Mouse (Mus musculus): ENCODE measurements around the gene Tyk2.

Tyk2 gene

DNA sequence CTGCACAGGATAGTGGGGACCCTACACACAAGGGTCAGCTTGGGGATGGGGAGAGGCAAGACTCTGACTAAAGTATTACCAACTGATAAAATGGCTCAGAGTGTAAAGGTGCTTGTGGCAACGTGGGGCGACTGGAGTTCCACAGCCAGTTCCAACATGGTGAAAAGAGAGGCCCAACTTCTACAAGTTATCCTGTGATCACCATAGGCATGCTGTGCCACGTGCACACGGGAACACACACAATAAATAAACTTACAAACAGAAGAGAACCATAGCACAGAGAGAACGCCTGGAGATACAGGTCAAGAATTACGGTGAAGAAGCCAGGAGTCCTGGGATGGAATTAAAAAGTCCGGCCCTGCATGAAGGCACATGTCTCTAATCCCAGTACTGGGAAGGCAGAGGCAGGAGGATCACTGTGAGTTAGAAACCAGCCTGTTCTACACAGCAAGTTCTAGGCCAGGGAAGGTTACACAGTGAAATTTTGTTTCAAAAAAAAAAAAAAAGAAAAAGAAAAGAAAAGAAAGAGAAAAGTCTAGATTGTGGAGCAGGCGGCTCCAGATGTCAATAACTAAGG, 18.1 kb upstream of the Tyk2 start:
- DNase-seq, result no peak

DNA sequence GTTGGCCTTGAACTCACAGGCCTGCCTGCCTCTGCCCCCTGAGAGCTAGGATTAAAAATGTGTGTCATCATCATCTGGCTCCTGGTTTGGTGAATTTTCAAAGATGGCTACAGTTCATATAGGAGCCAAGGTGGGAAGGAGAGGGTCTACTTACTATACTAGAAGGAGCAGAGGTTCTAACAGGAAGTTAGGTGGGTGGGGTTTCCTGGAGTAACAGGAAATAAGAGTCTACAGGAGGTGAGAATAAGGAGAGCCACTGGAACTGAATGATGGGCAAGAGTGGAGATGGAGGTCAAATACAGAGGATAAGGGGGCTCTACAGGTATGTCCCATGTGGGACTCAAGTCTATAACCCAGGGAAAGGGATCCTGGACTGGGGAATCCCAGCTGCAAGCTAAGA, 17.4 kb upstream of the Tyk2 start:
- no peak for DNase-seq

DNA sequence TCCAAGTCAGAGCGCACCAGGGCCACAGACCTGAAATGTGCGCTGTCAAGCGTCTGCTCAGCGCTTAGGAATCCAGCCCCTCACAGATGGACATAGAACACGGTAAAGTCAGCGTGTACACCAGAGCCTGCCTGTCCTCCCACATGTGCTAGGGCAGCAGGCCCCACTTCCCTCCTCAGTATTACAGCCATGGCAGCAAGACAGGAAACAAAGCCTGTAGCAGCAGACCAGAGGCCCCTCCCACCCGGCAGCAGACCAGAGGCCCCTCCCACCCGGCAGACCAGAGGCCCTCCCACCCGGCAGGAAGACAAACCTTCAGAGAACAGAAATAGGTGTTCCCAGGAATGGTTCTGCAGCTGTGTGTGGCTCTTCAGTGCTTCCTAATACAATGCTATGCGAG, 15.7 kb upstream of the Tyk2 start:
- no peak for DNase-seq

DNA sequence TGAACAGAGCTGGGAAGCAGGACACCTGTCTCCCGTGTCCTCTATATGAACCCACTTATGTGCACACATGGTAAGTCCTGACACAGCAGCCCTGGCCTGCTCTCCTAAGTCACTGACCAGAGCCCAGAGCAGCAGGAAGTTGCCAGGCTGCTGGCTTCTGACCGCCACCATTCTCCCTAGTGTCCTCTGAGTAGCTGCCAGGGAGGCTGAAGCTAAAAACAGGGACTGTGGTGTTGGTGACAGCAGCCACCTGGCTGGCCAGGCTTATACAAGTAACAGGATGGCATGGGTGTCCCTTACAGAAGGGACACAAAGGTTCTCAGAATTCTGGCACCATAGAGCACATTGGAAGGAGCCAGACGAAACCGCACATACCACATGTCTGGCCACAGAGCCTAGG, 14.4 kb upstream of the Tyk2 start:
- no peak for DNase-seq

DNA sequence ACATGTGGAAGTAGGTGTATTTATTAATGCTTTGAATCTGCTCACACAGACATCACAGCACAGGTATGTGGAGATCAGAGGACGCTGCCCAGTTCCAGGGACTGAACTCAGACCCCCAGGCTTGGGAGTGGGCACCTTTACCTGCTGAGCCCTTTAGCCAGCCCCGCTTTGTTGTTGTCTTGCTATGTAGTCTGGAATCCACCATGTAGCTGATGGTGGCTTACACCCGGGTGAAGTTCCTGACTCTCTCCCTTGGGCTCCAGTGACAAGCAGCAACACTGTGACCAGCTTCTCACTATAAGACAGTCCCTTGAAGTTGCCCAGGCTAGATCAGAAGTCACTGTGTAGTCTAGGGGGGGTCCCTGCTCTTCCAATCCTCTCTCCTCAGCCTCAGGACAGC, 13.3 kb upstream of the Tyk2 start:
- DNase-seq, result no peak

DNA sequence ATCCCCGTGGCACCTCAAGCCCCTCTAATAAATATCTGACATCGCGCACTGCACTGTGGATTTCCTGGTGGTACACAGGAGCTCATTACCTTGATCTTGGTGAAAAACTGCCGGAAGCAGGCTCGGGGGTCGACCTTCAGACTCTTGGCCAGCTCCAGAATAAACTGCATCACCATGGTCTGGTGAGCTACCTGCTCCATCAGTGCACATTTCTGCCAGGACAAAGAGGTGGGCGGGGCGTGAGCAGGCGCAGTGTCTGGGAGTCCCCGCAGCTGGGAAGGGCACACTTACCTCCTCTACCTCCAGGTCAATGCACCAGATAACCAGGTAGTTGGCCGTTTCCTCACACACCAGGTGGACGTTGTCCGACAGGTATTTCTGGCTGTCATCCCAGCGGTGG, 10.9 kb upstream of the Tyk2 start:
- no peak for DNase-seq

DNA sequence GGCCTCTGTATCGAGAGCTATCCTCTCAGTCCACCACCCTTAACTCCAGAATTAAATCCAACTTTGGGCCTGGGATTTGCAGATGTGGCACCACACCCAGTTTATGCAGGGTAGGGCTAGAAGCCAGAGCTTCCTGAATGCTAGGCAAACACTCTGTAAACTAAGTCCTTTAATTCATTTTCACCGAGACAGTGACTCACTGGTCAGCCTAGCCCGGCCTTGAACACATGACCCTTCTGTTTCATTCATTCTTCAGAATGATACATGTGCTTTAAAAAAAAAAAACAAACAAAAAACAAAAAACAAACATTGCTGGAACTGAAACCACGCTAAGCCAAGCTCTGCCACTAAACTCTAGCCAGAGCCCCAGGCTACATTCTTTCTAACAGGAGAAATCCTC, 7.3 kb upstream of the Tyk2 start:
- no peak for DNase-seq

DNA sequence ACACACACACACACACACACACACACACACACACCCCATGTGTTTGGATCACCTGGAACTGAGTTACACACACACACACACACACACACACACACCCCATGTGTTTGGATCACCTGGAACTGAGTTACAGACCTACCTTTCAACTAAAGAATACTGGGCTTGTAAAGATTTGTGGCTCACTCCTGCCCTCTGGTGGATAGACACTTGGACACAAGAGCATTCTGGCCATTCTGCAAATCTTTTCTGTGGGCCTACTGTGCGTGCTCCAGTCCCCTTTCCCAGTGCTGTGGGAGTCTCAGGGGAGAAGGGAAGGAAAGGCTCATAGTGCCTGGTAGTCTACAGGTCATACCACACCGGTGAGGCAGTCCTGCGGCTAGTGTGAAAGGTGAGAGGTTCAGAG, 6.2 kb upstream of the Tyk2 start:
- peak; percentile 54 for DNase-seq

DNA sequence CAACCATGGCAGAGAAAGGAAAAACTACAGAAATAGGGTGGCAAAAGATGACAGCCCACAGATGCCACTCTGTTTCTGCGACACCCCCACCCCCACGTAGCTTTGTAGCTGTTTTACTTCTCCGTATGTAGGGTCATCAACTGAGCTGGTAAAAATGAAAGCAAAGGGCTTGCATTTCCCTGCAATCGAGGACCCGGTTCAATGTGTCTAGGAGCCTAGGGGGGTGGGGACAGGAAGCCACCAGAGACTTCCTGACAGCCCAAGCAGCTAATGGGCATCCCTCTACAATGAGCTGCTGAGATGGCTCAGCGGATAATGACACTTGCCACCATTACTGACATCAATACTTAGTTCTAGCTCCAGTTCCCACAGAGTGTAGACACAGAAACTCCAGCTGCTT, 5.4 kb upstream of the Tyk2 start:
- DNase-seq, result no peak

DNA sequence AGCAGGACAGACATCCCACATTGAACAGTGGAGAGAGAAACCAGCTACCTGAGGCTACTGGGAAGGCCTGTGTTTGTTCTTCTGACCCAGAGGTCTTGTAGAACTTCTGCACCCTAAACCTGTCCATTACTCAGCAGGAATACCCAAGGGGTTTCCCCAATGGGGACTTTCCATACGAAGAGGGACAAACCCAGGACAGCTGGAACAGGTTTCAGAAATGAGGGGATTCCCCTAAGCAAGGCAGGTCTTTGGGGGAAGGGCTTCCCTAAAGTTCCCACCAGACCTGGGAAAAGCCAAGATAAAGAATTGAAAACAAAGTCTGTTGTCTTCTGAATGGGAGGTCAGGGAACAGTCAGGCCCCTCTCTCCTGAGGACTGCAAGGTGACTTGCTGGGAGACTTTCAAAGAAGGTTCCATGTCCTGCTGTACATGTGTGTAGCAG, 4.9 kb upstream of the Tyk2 start:
- no peak for DNase-seq

DNA sequence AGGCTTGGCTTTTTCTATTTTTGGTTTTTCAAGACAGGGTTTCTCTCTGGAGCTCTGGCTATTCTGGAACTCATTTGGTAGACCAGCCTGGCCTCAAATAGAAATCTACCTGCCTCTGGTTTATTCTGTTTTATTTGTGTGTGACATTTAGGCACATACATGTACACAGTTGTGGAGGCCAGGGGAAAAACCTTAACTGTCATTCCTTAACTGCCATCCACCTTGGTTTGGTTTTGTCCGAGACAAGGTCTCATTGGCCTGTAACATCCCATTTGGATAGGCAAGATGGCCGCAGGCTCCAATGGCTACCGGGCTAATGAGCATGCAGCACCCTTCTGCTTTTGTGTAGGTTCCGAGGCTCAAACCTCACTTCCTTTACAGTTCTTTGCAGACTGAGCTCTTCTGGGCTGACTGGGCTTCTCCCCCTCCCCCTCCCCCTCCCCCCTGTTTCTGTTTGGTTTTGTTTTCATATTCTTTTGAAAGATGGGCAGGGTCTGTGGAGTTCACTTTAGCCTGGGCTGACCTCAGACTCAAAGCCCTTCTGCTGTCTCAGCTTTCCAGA, 4.4 kb upstream of the Tyk2 start:
- no peak for DNase-seq

DNA sequence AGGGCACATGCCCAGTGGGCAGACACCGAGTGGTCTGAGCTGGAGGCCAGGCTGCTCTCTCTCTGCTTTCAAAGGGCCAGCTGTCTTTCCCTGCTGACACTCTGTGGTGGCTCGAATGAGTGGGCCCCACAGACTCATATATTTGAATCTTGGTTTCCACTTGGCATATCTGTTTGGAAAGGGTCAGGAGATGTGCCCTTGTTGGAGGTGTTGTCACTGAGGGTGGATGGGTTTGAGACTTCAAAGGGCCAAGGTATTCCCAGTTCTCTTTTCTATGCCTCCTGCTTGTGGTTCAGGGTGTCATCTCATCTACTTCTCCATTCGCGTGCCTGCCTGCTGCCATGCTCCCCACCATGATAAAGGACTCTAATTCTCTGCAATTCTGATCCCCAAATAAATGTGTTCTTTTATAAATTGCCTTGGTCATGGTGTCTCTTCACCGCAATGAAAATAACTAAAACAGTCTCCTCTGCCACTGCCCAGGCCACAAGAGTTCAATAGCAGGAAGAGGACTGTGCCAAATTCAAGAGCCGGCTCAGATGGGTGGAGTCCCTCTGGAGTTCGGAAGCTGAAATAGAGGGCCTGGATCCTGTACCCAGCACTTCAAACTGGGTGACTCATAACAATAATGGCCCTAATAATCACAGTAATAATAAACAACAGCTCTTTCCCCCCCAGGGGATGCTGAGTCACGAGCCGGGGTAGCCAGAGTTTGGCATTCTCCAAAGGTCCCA, 3.7 kb upstream of the Tyk2 start:
- no peak for DNase-seq

DNA sequence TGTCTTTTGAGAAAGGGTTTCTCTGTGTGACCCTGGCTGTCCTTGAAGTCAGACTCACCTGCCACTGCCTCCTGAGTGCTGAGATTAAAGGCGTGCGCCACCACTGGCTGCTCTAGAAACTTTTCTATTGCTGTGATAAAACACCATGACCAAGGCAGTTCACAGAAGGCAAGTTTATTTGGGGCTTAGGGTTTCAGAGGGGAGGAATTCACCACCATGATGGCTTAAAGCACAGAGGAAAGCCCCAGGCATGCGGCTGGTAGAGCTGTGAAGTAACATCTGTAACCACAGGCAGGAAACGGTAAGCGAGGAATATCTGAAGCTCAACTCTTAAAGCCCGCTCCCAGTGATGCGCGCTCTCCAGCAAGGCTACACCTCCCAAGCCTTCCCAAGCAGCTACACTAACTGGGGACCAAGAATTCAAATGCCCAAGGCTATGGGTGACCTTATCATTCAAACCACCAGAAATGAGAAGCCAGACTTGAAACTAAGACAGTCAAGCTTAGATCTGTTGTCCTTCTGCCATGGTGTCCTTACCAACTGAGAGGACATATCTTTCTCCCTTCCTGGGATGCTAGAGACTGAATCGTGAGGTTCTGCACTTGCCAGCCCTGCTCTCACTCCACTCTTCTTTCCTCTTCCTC, 2.1 kb upstream of the Tyk2 start:
- no peak for DNase-seq

DNA sequence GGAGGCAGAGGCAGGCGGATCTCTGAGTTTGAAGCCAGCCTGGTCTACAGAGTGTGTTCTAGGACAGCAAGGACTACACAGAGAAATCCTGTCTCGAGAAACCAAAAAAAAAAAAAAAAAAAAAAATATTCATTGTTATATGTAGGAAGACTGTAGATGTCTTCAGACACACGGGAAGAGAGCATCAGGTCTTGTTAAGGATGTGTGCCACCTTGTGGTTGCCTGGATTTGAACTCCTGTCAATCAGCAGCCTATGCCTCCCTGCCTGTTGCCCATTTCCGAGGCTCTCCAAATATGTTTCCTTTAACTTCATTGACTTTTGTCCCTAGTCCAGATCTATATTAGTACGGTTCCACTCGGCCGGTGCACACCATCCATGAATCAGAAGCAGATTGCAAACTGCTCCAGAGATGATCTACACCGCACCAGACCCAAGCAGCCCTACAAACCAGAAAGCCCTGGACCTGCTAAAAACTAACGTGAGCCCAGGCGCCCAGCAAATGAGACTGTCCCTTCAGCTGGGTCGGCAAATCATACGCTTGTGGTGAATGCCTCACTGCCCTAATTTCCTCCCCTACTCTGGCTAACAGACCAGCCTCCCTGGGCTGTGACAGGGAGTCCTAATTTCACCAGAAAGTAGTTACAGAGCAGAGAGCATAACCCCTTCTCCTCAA, 1.2 kb upstream of the Tyk2 start:
- no peak for DNase-seq

DNA sequence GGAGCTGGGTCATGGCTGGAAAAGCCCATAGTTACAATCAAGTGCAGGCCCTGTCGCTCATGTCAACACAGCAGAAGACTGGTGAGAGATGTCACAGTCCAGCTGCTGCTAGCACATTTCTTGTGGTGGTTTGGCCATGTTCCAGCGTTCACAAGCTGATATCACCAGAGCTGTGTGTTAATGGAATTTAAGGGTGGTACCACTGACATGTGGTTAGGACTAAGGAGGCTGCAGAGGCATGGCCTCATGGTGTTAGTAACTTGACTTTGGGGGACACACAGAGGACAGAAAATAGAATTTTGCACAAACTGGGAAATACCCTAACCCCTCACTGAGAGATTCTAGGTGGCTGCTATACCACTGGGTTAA, 4.8 kb downstream of the Tyk2 start:
- DNase-seq, result no peak

DNA sequence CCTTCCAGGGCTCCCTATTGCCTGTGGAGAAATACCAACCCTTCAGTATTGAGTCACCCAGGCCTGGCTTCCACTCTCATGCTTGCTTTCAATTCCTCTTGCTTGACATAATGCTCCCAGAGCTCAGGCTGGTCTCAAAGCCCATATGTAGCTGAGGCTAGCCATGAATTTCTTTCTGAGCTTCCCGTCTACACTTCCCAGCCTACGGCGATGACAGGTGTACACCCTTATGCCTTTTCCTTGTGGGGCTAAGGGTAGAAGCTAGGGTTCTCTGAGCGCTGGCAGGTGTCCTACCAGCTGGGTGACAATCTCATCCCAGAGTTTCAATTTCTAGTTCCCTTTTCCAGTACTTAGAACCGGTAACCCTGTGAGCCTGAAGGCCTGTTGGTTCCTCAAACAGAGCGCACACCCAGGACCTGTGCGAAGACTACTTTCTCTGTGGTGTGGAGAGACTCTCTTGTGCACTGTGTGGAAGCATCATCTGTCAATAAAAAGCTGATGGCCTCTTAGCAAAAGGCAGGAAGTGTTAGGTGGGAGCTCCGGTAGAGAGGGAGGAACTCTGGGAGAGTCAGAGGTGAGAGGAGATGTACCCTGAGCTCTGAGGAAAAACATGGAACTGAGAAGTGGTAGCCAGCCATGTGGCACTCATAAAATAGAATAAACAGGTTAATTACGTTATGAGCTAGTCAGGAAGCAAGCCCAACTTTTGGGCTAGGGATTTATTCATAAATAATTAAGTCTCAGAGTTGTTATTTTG, 5.4 kb downstream of the Tyk2 start:
- DNase-seq, result no peak

DNA sequence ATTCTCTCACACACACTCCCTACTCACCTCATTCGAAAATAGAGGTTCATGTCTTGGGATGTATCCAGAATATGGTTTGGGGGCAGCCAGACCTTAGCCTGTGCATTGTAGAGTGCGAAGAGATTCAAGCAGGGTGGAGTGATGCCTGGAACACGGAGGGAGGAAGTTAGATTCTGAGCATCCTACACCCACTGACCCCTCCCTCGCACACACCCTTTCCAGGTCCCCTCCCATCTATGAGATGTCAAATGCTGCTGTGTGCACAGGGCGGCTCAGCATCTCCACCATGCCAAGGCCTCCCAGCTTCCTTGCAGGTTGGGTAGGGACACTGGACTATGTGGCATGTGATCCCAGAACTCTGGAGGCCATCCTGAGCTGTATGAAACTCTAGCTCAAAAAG, 6.2 kb downstream of the Tyk2 start:
- DNase-seq, result no peak

DNA sequence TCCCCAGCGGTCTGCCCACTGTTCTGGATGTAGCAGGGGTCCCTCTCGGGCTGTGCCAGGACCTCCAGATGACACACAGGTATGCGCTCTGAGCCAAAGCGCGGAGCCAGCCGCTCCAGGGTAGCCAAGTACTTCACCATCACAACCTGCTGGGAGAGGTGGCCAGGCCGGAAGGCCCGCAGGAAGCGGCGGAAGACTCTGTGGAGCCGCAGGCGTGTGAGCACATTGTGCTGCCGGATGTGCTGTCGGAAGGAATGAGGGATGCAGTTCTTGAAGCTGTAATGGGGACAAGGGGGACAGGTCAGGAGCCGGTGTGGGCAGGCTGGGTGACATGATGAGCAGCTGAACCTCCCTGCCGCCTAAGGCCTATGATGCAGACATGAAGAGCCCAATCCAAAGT, 9.6 kb downstream of the Tyk2 start:
- no peak for DNase-seq

DNA sequence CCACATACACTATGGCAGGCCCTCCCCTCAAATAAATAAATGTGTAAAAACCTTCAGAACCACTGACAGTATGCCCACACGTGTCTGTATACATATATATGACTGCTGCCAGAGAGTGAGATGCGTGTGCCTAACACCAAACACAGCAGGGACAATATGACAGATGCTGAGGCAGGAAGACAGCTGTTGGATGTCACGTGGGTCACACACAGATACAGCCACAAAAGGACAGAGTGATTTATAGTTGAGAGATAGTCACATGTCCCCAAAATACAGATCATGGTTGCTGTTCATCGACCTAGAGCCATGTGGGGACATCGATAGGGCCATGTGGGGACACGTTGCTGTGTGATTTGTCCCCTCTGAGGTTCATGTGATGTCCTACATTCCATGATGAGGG, 14.0 kb downstream of the Tyk2 start:
- DNase-seq, result no peak

DNA sequence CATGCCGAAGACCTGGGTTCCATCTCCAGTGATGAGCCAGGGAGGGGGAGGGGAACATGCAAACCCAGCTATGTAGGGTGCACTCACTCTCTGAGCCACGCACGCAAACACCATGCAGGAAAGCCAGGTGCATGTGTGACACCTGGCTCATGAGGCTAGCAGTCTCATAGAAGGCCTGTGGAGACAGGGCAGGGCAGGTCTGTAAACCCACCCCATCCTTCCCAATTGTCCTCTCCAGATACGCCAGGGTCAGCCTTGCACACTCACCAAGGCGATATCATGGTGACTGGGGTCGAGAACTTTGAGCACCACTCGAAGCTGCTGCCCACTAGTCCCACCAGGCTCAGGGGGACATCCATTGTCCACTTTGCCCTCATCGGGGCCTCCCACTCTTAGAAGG, 15.9 kb downstream of the Tyk2 start:
- DNase-seq, result no peak

DNA sequence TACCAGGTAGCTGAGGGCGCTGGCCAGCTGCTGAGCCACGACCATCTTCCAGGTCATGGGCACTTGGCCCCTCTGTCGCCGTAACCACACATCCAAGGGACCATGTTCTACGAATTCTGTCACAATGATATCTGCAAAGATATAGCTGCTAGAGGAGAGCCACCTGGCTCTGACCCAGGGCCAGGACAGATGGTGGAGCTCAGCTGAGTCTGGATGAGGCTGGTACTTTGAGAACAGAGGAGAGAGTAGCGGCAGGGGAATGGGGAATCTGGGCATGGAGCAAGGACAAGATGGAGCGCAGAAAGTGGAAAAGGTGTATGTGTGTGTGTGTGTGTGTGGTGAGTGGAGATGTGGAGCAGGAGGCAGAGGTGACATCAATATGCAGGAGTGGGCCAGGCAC, 16.9 kb downstream of the Tyk2 start:
- no peak for DNase-seq

DNA sequence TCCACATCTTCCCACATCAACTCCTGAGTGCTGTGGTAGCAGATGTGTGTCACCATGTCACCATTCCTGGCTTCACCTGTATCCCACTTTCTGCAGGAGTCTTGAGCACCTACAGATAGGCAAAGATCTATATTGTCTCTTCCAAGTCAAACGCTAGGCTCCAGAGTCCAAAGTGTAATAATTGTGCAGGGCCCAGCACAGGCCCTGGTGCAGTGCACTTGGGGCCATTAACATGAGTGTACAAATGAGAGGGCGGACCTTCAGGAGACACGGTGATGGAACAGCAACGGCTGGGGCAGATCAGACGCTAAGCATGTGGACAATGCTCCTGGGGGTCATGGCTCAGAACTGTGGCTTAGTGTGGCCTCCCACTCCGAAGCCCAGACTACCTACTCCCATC, 17.3 kb downstream of the Tyk2 start:
- DNase-seq, result no peak

DNA sequence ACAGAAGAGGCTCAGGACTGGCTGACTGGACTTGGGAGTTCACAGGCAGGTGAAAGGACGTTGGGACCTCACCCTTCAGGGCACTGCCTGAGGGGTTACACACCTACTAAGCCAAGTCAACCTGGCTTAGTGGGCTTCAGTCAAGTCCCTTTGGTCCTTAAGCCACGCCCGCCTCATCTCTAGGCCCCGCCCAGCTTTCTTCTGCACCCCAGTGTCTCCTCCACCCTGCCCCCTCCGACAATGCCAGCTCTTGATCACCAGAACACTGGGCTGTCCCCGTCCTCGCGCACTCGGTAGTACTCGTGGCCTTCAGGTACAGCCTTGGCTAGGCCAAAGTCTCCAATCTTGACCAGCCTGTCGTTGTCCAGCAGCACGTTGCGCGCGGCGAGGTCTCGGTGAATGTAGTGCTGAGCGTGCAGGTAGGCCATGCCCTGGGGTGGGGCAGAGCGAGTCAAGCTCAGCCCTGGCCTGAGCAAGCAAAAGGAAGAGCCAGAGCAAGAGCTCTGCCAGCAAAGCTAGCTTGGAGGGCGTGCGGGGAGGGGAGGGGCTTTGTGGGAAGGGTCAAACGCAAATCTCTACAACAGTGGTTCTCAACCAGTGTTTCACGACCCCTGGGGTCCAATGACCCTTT, 23.3 kb downstream of the Tyk2 start:
- DNase-seq, result no peak

All from cerebellum, adult 8-10 months (tissue).